Mouse (Mus musculus): ENCODE data around the gene Serping1.

Gene Serping1

GRCm38 (mm10) chr2:84742451-84743283, 32.6 kb downstream of the Serping1 start:
- in situ Hi-C loops (cut with MboI; ENCODE audit: unreplicated experiment in 2 of 2) = no loop called here

- in situ Hi-C loops (cut with MboI; ENCODE audit: unreplicated experiment in 2 of 2) = no loop called here
Measured at GRCm38 (mm10) chr2:84741841-84742450, 33.3 kb downstream of the Serping1 start.

GRCm38 (mm10) chr2:84740608-84741333, 34.5 kb downstream of the Serping1 start:
- in situ Hi-C loops (cut with MboI; ENCODE audit: unreplicated experiment in 2 of 2) = no loop called here

GRCm38 (mm10) chr2:84738271-84738911, 36.9 kb downstream of the Serping1 start:
- in situ Hi-C loops (cut with MboI; ENCODE audit: unreplicated experiment in 2 of 2) = no loop called here

- in situ Hi-C loops (cut with MboI; ENCODE audit: unreplicated experiment in 2 of 2) = no loop called here
Measured at GRCm38 (mm10) chr2:84737451-84737925, 37.8 kb downstream of the Serping1 start.

- in situ Hi-C loops (cut with MboI; ENCODE audit: unreplicated experiment in 2 of 2) = no loop called here
Measured at GRCm38 (mm10) chr2:84736312-84737161, 38.7 kb downstream of the Serping1 start.

GRCm38 (mm10) chr2:84735346-84735920, 39.8 kb downstream of the Serping1 start:
- in situ Hi-C loops (cut with MboI; ENCODE audit: unreplicated experiment in 2 of 2) = no loop called here

GRCm38 (mm10) chr2:84734919-84735318, 40.3 kb downstream of the Serping1 start:
- in situ Hi-C loops (cut with MboI; ENCODE audit: unreplicated experiment in 2 of 2) = no loop called here

- in situ Hi-C loops (cut with MboI; ENCODE audit: unreplicated experiment in 2 of 2) = no loop called here
Measured at GRCm38 (mm10) chr2:84734351-84734864, 40.8 kb downstream of the Serping1 start.

- in situ Hi-C loops (cut with MboI; ENCODE audit: unreplicated experiment in 2 of 2) = no loop called here
Measured at GRCm38 (mm10) chr2:84733579-84734300, 41.5 kb downstream of the Serping1 start, which contains the start of gene Ypel4. TSS of gene Ypel4 (plus strand) at chr2:84734058.

GRCm38 (mm10) chr2:84732394-84732793, 42.9 kb downstream of the Serping1 start:
- in situ Hi-C loops (cut with MboI; ENCODE audit: unreplicated experiment in 2 of 2) = no loop called here

GRCm38 (mm10) chr2:84731206-84731605, 44.0 kb downstream of the Serping1 start:
- in situ Hi-C loops (cut with MboI; ENCODE audit: unreplicated experiment in 2 of 2) = no loop called here

- in situ Hi-C loops (cut with MboI; ENCODE audit: unreplicated experiment in 2 of 2) = loop anchor here (5.0 to 10.0 kb wide), 2 partner anchors 51 to 307 kb away; partner anchors contain the start of genes Gm28635 (in 1 of the 2), Med19 (in 1 of the 2), P2rx3 (in 1 of the 2) and Ssrp1 (in 1 of the 2)
Measured at GRCm38 (mm10) chr2:84728191-84728590, 47.1 kb downstream of the Serping1 start.

GRCm38 (mm10) chr2:84727172-84727858, 47.9 kb downstream of the Serping1 start, which contains the start of gene Clp1:
TSS of gene Clp1 (minus strand) at chr2:84727350.
- in situ Hi-C loops (cut with MboI; ENCODE audit: unreplicated experiment in 2 of 2) = loop anchor here (5.0 to 10.0 kb wide), 2 partner anchors 50 to 307 kb away; partner anchors contain the start of genes Gm28635 (in 1 of the 2), Med19 (in 1 of the 2), P2rx3 (in 1 of the 2) and Ssrp1 (in 1 of the 2)

GRCm38 (mm10) chr2:84726716-84727115, 48.5 kb downstream of the Serping1 start:
- in situ Hi-C loops (cut with MboI; ENCODE audit: unreplicated experiment in 2 of 2) = loop anchor here (5.0 to 10.0 kb wide), 2 partner anchors 49 to 308 kb away; partner anchors contain the start of genes Gm28635 (in 1 of the 2), Med19 (in 1 of the 2), P2rx3 (in 1 of the 2) and Ssrp1 (in 1 of the 2)

- in situ Hi-C loops (cut with MboI; ENCODE audit: unreplicated experiment in 2 of 2) = loop anchor here (5.0 to 10.0 kb wide), 2 partner anchors 48 to 309 kb away; partner anchors contain the start of genes Gm28635 (in 1 of the 2), Med19 (in 1 of the 2), P2rx3 (in 1 of the 2) and Ssrp1 (in 1 of the 2)
Measured at GRCm38 (mm10) chr2:84725770-84726169, 49.5 kb downstream of the Serping1 start.

GRCm38 (mm10) chr2:84723856-84724255, 51.4 kb downstream of the Serping1 start:
- in situ Hi-C loops (cut with MboI; ENCODE audit: unreplicated experiment in 2 of 2) = loop anchor here (10.0 to 25.0 kb wide), 2 partner anchors 311 to 313 kb away; partner anchors contain the start of genes P2rx3 (in 2 of the 2), Ssrp1 (in 2 of the 2) and Tnks1bp1 (in 1 of the 2)
